Mouse (Mus musculus) neural tube, embryonic 12.5 days (tissue): ENCODE measurements around the gene Ubn2. TPM values are rescaled to one million over a fixed set of nuclear protein-coding genes. Genes with fewer than 3 reads are reported as not detected.

Experiments
- ATAC-seq: fragments of 200-750 bp; cut with Nextera tagmentation; 2 replicates; pipeline ENCODE4 v1.8.0; 2017; ENCODE audit warnings: low read depth, mild to moderate bottlenecking, moderate TSS enrichment, moderate library complexity; ENCODE audit not compliant: low FRiP score
- H3K27ac ChIP-seq: fragments of 300-500 bp; sonication (generic); 2 replicates; pipeline ENCODE4 v1.5.1; 2016
- H3K27me3 ChIP-seq: fragments of 300-500 bp; sonication (generic); replicated peaks from 2 replicates; pipeline ENCODE4 v1.6.1; 2016; ENCODE audit warnings: mild to moderate bottlenecking
- H3K36me3 ChIP-seq: fragments of 300-500 bp; sonication (generic); 2 replicates; pipeline ENCODE4 v1.6.1; 2016; ENCODE audit warnings: mild to moderate bottlenecking
- H3K4me1 ChIP-seq: fragments of 300-500 bp; sonication (generic); 2 replicates; pipeline ENCODE4 v1.6.1; 2016
- H3K4me2 ChIP-seq: fragments of 300-500 bp; sonication (generic); replicated peaks from 2 replicates; pipeline ENCODE4 v1.6.1; 2016; ENCODE audit warnings: mild to moderate bottlenecking
- H3K4me3 ChIP-seq: fragments of 300-500 bp; sonication (generic); 2 replicates; pipeline ENCODE4 v1.5.1; 2016
- H3K9ac ChIP-seq: fragments of 300-500 bp; sonication (generic); 2 replicates; pipeline ENCODE4 v1.6.1; 2016; ENCODE audit warnings: mild to moderate bottlenecking
- H3K9me3 ChIP-seq: fragments of 300-500 bp; sonication (generic); 2 replicates; pipeline ENCODE4 v1.6.1; 2016; ENCODE audit warnings: mild to moderate bottlenecking
- WGBS: fragments of 180-500 bp; shearing (Covaris S2); methylation state at CpG from one replicate; pipeline ENCODE4 v1.1.7; 2016; 5-methylcytosine and 5-hydroxymethylcytosine counted together
- polyA plus RNA-seq: library from polyadenylated mRNA; unstranded; fragments of >200 nt; fragmentation: Nextera tagmentation; extraction: Ambion mirVana; gene quantifications from 2 replicates; pipeline ENCODE4 v1.2.1, GENCODE M21; 2016

Gene Ubn2
- polyA plus RNA-seq, 1 experiment from 2014 or later: 30.2 TPM

- H3K9me3 ChIP-seq: no peaks in the 10 kb centered on the region
- WGBS: 32% methylated on average over 4 of the region's 4 CpGs
- no peak overlapping the region for H3K9ac ChIP-seq
- no peaks in the 10 kb centered on the region for H3K4me1 ChIP-seq
- peaks cover 41% of the 10 kb centered on the region for H3K36me3 ChIP-seq
- H3K27me3 ChIP-seq: no peaks in the 10 kb centered on the region
- no peak overlapping the region for H3K27ac ChIP-seq
- no peak overlapping the region for H3K4me2 ChIP-seq
- ATAC-seq: no peak
- no peak overlapping the region for H3K4me3 ChIP-seq
These were observed 61.9 kb downstream of the Ubn2 start for GRCm38 (mm10) chr6:38495641-38496040.

- no peak overlapping the region for H3K4me3 ChIP-seq
- no peak overlapping the region for H3K27ac ChIP-seq
- no peaks in the 10 kb centered on the region for H3K9me3 ChIP-seq
- no peaks in the 10 kb centered on the region for H3K4me1 ChIP-seq
- H3K27me3 ChIP-seq: no peaks in the 10 kb centered on the region
- H3K4me2 ChIP-seq: no peak overlapping the region
- H3K36me3 ChIP-seq: no peaks in the 10 kb centered on the region
- ATAC-seq: no peak
- no peak overlapping the region for H3K9ac ChIP-seq
- 98% methylated on average over 1 of the region's 1 CpGs for WGBS
These were observed 78.3 kb downstream of the Ubn2 start for GRCm38 (mm10) chr6:38512096-38512495.

DNA sequence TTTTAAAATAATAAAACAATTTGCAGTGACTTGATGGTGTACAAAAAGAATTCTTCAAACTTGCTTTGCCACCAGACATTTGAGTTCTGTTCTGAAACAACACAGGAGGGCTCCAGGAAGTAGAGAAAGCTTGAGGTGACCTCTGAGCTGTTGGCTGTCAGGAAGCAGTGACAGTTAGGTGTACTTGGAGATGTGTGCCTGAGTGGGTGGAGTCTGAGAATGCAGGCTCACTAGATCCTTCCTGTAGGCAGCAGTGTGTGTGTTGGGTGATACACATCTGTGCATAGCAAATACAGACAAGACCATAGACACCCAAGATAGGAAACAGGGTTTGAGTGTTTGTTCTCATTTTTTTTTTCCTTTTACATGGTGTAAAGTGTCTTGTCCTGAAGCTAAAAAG is 79.1 kb downstream of the Ubn2 start:
- H3K4me1 ChIP-seq: no peaks in the 10 kb centered on the region
- H3K9ac ChIP-seq: no peak overlapping the region
- no peaks in the 10 kb centered on the region for H3K27me3 ChIP-seq
- no peak overlapping the region for H3K4me2 ChIP-seq
- H3K4me3 ChIP-seq: no peak overlapping the region
- no peaks in the 10 kb centered on the region for H3K9me3 ChIP-seq
- H3K27ac ChIP-seq: no peak overlapping the region
- no peak for ATAC-seq
- H3K36me3 ChIP-seq: no peaks in the 10 kb centered on the region

- Histone ChIP-seq H3K4me2 (no peak overlapping the region), H3K9me3 (no peaks in the 10 kb centered on the region), H3K27me3 (no peaks in the 10 kb centered on the region), H3K27ac (no peak overlapping the region), H3K36me3 (no peaks in the 10 kb centered on the region), H3K4me3 (no peak overlapping the region), H3K9ac (no peak overlapping the region), H3K4me1 (no peaks in the 10 kb centered on the region)
- 94% methylated on average over 4 of the region's 4 CpGs for WGBS
- no peak for ATAC-seq
These were observed 81.5 kb downstream of the Ubn2 start for GRCm38 (mm10) chr6:38515201-38515600.

DNA sequence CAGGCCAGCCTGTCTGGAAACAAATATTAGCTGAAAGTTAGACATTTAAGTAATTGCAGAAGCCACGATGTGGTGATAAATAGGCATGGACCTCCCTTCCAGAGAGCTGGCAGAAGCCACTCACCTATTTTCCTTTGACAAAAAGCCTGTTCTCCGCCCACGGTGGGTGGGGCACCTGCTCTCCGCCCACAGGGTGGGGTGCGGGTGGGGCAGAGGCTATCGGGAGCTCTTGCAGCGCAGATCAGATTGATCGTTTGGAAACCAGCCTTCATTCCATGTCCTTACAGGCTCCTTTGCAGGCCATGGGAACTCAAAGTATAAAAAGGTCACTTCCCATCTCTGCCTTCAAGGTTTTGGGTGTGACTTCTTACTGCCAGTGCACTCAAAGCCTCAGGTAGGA is 90.1 kb downstream of the Ubn2 start:
- ATAC-seq: no peak

DNA sequence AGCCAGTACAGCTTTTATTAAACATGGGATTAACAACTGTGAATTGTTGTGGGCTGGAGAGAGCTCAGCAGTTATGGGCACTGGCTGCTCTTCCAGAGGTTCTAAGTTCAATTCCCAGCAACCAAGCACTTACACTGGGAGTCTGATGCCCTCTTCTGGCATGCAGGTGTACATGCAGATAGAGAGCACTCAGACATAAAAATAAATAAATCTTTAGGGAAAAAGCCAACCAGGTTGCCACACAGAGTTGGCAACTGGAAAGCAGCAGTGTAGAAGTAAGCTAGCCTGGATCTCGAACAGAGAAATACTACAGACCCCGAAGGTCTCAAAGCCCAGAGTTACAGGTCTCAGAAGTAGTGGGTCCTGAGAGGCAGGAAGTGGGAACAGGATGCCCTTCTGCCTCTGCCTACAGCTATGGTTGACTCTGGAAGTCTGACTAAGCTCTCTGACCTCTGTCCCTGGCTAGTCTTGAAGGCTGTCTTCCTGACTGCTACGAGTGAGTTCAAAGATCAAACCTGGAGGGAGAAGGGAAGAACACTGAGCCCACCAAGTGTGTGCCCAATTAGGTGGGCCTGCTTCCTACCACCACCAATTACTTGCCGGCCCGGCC is 97.6 kb downstream of the Ubn2 start:
- no peak overlapping the region for H3K27ac ChIP-seq
- WGBS: 57% methylated on average over 5 of the region's 5 CpGs

More for the DNA sequence above, 90.1 kb downstream of the Ubn2 start:
- Histone ChIP-seq H3K36me3 (0 out of 2 replicates have a peak, but pooled peaks cover 2% of the 10 kb centered on the region), H3K9me3 (no peaks in the 10 kb centered on the region), H3K4me1 (no peaks in the 10 kb centered on the region), H3K27ac (no peak overlapping the region), H3K27me3 (no peaks in the 10 kb centered on the region), H3K4me3 (no peak overlapping the region), H3K9ac (no peak overlapping the region), H3K4me2 (no peak overlapping the region)
- 22% methylated on average over 8 of the region's 8 CpGs for WGBS

GRCm38 (mm10) chr6:38532500-38533420 is 99.0 kb downstream of the Ubn2 start:
- Histone ChIP-seq H3K4me3 (peak overlapping the region; percentile 82), H3K27me3 (no peaks in the 10 kb centered on the region), H3K27ac (peak overlapping the region; percentile 72), H3K4me2 (peak overlapping the region; percentile 81), H3K36me3 (no peaks in the 10 kb centered on the region), H3K9ac (peak overlapping the region; percentile 70), H3K9me3 (no peaks in the 10 kb centered on the region), H3K4me1 (peaks cover 3% of the 10 kb centered on the region)
- 8% methylated on average over 25 of the region's 25 CpGs for WGBS
- peak; percentile 61 for ATAC-seq

More for the DNA sequence above, 97.6 kb downstream of the Ubn2 start:
- Histone ChIP-seq H3K9ac (no peak overlapping the region), H3K4me2 (no peak overlapping the region), H3K9me3 (no peaks in the 10 kb centered on the region), H3K27me3 (no peaks in the 10 kb centered on the region), H3K36me3 (no peaks in the 10 kb centered on the region), H3K4me1 (peaks cover 3% of the 10 kb centered on the region), H3K4me3 (no peak overlapping the region)
- no peak for ATAC-seq

- H3K36me3 ChIP-seq: no peaks in the 10 kb centered on the region
- H3K27ac ChIP-seq: peak within 1 kb of the TSS; percentile 92
- 5% methylated on average over 41 of the region's 41 CpGs for WGBS
These were observed 100.0 kb downstream of the Ubn2 start, which contains the start of gene Fmc1 for GRCm38 (mm10) chr6:38533428-38534405. Fmc1 (plus strand) TSS chr6:38533502.

DNA sequence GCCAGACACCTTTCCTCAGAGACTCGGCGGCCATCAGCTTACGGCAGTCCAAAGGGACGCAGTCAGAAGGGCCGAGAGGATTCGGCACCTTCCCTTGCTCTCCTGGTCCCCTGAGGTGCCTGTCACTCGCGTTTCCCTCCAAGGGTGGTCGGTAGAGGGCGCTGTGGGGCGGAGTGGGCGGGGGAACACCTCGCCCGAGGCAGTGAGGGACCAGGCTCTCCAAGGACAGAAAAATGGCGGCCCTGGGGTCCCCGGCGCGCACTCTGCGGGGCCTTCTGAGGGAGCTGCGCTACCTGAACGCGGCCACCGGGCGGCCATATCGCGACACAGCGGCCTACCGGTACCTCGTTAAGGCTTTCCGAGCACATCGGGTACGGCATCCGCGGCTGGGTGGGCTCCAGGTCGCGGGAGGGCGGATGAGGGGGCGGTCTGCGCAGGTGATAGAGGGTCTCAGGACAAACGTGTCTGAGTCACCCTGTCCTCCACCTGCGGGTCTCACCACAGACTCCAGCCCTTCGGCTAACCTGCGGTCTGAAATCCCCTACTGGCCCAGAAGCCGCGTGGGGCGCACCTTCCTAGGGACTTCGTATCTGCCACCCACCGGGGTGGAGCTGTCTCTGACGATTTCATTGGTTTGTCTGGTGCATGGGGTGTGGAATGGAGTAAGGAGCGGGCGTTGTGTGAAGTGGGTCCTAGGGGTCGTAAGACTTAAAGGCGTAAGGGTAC is 101.1 kb downstream of the Ubn2 start:
- H3K27ac ChIP-seq: peak overlapping the region; percentile 92
- peak; percentile 73 for ATAC-seq
- peak overlapping the region; percentile 81 for H3K9ac ChIP-seq
- H3K4me3 ChIP-seq: peak overlapping the region; percentile 82
- no peaks in the 10 kb centered on the region for H3K27me3 ChIP-seq
- under 1% methylated on average over 53 of the region's 53 CpGs for WGBS
- H3K36me3 ChIP-seq: 0 out of 2 replicates have a peak, but pooled peaks cover 2% of the 10 kb centered on the region
- peak overlapping the region; percentile 64 for H3K4me2 ChIP-seq
- no peaks in the 10 kb centered on the region for H3K9me3 ChIP-seq
- H3K4me1 ChIP-seq: peaks cover 3% of the 10 kb centered on the region

More at GRCm38 (mm10) chr6:38533428-38534405, 100.0 kb downstream of the Ubn2 start, which contains the start of gene Fmc1:
- Histone ChIP-seq H3K9me3 (no peaks in the 10 kb centered on the region), H3K27me3 (no peaks in the 10 kb centered on the region), H3K4me1 (peaks cover 3% of the 10 kb centered on the region), H3K4me2 (peak within 1 kb of the TSS; percentile 81), H3K9ac (peak within 1 kb of the TSS; percentile 70), H3K4me3 (peak within 1 kb of the TSS; percentile 82)
- peak; percentile 85 for ATAC-seq

GRCm38 (mm10) chr6:38535366-38535690 is 101.6 kb downstream of the Ubn2 start:
- no peak for ATAC-seq
- 4% methylated on average over 9 of the region's 9 CpGs for whole genome bisulfite sequencing
- H3K27ac ChIP-seq: peak overlapping the region; percentile 92; the same call in 1 of the 2 replicates

DNA sequence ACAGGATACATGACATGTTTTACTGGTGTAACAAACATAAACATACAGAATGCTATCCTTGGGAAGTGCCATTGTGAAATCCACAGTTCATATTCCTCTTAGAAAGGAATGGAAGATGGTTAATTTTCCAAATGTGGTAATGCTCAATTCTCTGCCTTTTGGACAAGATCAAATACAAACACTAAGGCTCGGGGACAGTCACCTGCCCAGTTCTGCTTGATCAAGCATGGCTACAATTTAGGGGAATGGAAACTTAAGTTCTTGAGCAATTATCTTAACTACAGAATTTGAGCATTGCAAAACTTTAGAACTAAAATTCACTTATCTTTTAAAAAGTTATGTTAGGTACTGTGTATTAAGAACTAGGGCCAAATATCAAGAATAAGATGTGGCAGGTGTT is 102.0 kb downstream of the Ubn2 start:
- Histone ChIP-seq H3K9ac (peak overlapping the region; percentile 81; the same call in 1 of the 2 replicates), H3K27ac (no peak overlapping the region), H3K4me3 (no peak overlapping the region), H3K4me1 (peaks cover 3% of the 10 kb centered on the region), H3K36me3 (peaks cover 2% of the 10 kb centered on the region; the same call in 1 of the 2 replicates), H3K27me3 (no peaks in the 10 kb centered on the region), H3K4me2 (peak overlapping the region; percentile 64), H3K9me3 (no peaks in the 10 kb centered on the region)
- ATAC-seq: no peak
- WGBS: 92% methylated on average over 1 of the region's 1 CpGs

More at GRCm38 (mm10) chr6:38535366-38535690, 101.6 kb downstream of the Ubn2 start:
- H3K9me3 ChIP-seq: no peaks in the 10 kb centered on the region
- peaks cover 3% of the 10 kb centered on the region for H3K4me1 ChIP-seq
- peak overlapping the region; percentile 81 for H3K9ac ChIP-seq
- no peaks in the 10 kb centered on the region for H3K27me3 ChIP-seq
- peak overlapping the region; percentile 82 for H3K4me3 ChIP-seq
- peaks cover 2% of the 10 kb centered on the region; the same call in 1 of the 2 replicates for H3K36me3 ChIP-seq
- peak overlapping the region; percentile 64 for H3K4me2 ChIP-seq
